Mouse (Mus musculus) naive thymus-derived CD4-positive, alpha-beta T cell, adult 2 months (primary cell): ENCODE measurements around the gene Padi1.

ENCODE experiments used
- DNase-seq: peaks from one replicate; pipeline ENCODE4 v3.0.0-alpha.2; 2011; ENCODE audit warnings: low read depth

The Padi1 gene

GRCm38 (mm10) chr4:140845666-140846065 is at the start of gene Padi1:
Padi1 (minus strand) TSS chr4:140845778.
- DNase-seq = no peak

- no peak for DNase-seq
Measured at GRCm38 (mm10) chr4:140892163-140892530, 46.6 kb upstream of the Padi1 start.

GRCm38 (mm10) chr4:140891525-140892162 is 46.1 kb upstream of the Padi1 start:
- no peak for DNase-seq

GRCm38 (mm10) chr4:140883852-140884251 is 38.3 kb upstream of the Padi1 start:
- DNase-seq = no peak

- DNase-seq = no peak
Measured at GRCm38 (mm10) chr4:140882981-140883380, 37.4 kb upstream of the Padi1 start.

- DNase-seq = no peak
Measured at GRCm38 (mm10) chr4:140882365-140882764, 36.8 kb upstream of the Padi1 start.

GRCm38 (mm10) chr4:140881771-140882170 is 36.2 kb upstream of the Padi1 start:
- DNase-seq = no peak

GRCm38 (mm10) chr4:140881026-140881670 is 35.6 kb upstream of the Padi1 start:
- no peak for DNase-seq

- DNase-seq = no peak
Measured at GRCm38 (mm10) chr4:140880207-140880606, 34.6 kb upstream of the Padi1 start.

- no peak for DNase-seq
Measured at GRCm38 (mm10) chr4:140879739-140880138, 34.2 kb upstream of the Padi1 start.

- DNase-seq = no peak
Measured at GRCm38 (mm10) chr4:140879116-140879515, 33.5 kb upstream of the Padi1 start.

- no peak for DNase-seq
Measured at GRCm38 (mm10) chr4:140878655-140879054, 33.1 kb upstream of the Padi1 start.

- DNase-seq = no peak
Measured at GRCm38 (mm10) chr4:140877441-140877840, 31.9 kb upstream of the Padi1 start.

GRCm38 (mm10) chr4:140876681-140877080 is 31.1 kb upstream of the Padi1 start:
- no peak for DNase-seq

- DNase-seq = no peak
Measured at GRCm38 (mm10) chr4:140876161-140876560, 30.6 kb upstream of the Padi1 start.

GRCm38 (mm10) chr4:140873011-140873410 is 27.4 kb upstream of the Padi1 start:
- no peak for DNase-seq

- DNase-seq = no peak
Measured at GRCm38 (mm10) chr4:140872686-140872992, 27.1 kb upstream of the Padi1 start.

- no peak for DNase-seq
Measured at GRCm38 (mm10) chr4:140871851-140872685, 26.5 kb upstream of the Padi1 start.

GRCm38 (mm10) chr4:140871376-140871775 is 25.8 kb upstream of the Padi1 start:
- DNase-seq = no peak

GRCm38 (mm10) chr4:140870876-140871275 is 25.3 kb upstream of the Padi1 start:
- DNase-seq = no peak

GRCm38 (mm10) chr4:140869945-140870344 is 24.4 kb upstream of the Padi1 start:
- no peak for DNase-seq

GRCm38 (mm10) chr4:140868484-140869190 is 23.1 kb upstream of the Padi1 start:
- DNase-seq = peak; percentile 77
